10 mouse cellular contexts compared by ENCODE assay signal in genomic region chr4:101244257-101245011, GRCm38 (mm10). TPM values are rescaled to one million over a fixed set of nuclear protein-coding genes. Genes with fewer than 3 reads are reported as not detected.
DNase-seq lines count a peak whose midpoint lies in the region; ATAC-seq and TF ChIP-seq lines count a peak whose summit lies in the region.
"Had no signal": no experiment of that assay in that cellular context is flagged by ENCODE, and none has a peak within 500 bp of the region (broad histone marks: within the 10 kb centered on the region; RNA-seq: fewer than 3 reads in every experiment).

No protein-coding gene starts in this region.

- intact Hi-C loops in heart, adult 2 months (cut with DNase I), result no loop called here

- no peak for TF ChIP-seq CTCF in heart, adult 2 months (IDR thresholded peaks at IDR 0.05)
- TF ChIP-seq CTCF in bone marrow macrophage, adult 2 months (IDR thresholded peaks at IDR 0.05; ENCODE audit: low read depth, low read length), result no peak

- peaks cover 24% of the 10 kb centered on the region for H3K36me3 ChIP-seq in heart, adult 2 months (ENCODE audit: control insufficient read depth, insufficient read depth, low read length)
- peaks cover 23% of the 10 kb centered on the region for H3K36me3 ChIP-seq in megakaryocyte, embryonic 14.5 days (replicated peaks; ENCODE audit: low read length)
- no peaks in the 10 kb centered on the region for H3K36me3 ChIP-seq in neural tube, embryonic 15.5 days
- H3K36me3 ChIP-seq in embryonic facial prominence, embryonic 10.5 days (replicated peaks), result no peaks in the 10 kb centered on the region
- H3K36me3 ChIP-seq: hindbrain, embryonic 13.5 days had no signal

- H3K9ac ChIP-seq in heart, adult 2 months (ENCODE audit: low read depth, low read length), result no peak overlapping the region
- no peak overlapping the region for H3K9ac ChIP-seq in neural tube, embryonic 15.5 days (replicated peaks)
- H3K9ac ChIP-seq: hindbrain, embryonic 13.5 days had no signal

- ATAC-seq in neural tube, embryonic 15.5 days (ENCODE audit: low FRiP score), result no peak

- no peak for TF ChIP-seq EP300 in heart, adult 2 months (IDR thresholded peaks at IDR 0.05; ENCODE audit: insufficient read depth, low read depth, low read length)

- no peaks in the 10 kb centered on the region for H3K9me3 ChIP-seq in megakaryocyte, embryonic 14.5 days
- no peaks in the 10 kb centered on the region for H3K9me3 ChIP-seq in neural tube, embryonic 15.5 days (replicated peaks)
- no peaks in the 10 kb centered on the region for H3K9me3 ChIP-seq in embryonic facial prominence, embryonic 10.5 days
- H3K9me3 ChIP-seq: hindbrain, embryonic 13.5 days had no signal

- peaks cover 19% of the 10 kb centered on the region for H3K79me2 ChIP-seq in heart, adult 2 months (replicated peaks; ENCODE audit: control insufficient read depth, insufficient read depth, low read length)

- no peak for TF ChIP-seq POLR2A in heart, adult 2 months (IDR thresholded peaks at IDR 0.05; ENCODE audit: insufficient read depth, low read depth, low read length)
- TF ChIP-seq POLR2A in bone marrow macrophage, adult 2 months (IDR thresholded peaks at IDR 0.05; ENCODE audit: borderline replicate concordance, low read depth, low read length), result no peak

- H3K4me1 ChIP-seq in heart, adult 2 months (ENCODE audit: control insufficient read depth, insufficient read depth, low read length), result peaks cover 16% of the 10 kb centered on the region
- peaks cover 42% of the 10 kb centered on the region for H3K4me1 ChIP-seq in bone marrow macrophage, adult 2 months (ENCODE audit: control insufficient read depth, insufficient read depth, low read length)
- H3K4me1 ChIP-seq in megakaryocyte, embryonic 14.5 days, result peaks cover 81% of the 10 kb centered on the region
- H3K4me1 ChIP-seq in neural tube, embryonic 15.5 days, result peaks cover 6% of the 10 kb centered on the region
- H3K4me1 ChIP-seq in embryonic facial prominence, embryonic 10.5 days, result peaks cover 2% of the 10 kb centered on the region; the same call in 1 of the 2 replicates

- no peak overlapping the region for H3K4me2 ChIP-seq in neural tube, embryonic 15.5 days
- H3K4me2 ChIP-seq: hindbrain, embryonic 13.5 days had no signal

- H3K4me3 ChIP-seq in heart, adult 2 months, result no peak overlapping the region
- no peak overlapping the region for H3K4me3 ChIP-seq in bone marrow macrophage, adult 2 months (ENCODE audit: insufficient read depth, low read length)
- H3K4me3 ChIP-seq in megakaryocyte, embryonic 14.5 days (replicated peaks), result peak overlapping the region; percentile 69
- H3K4me3 ChIP-seq in neural tube, embryonic 15.5 days (replicated peaks), result no peak overlapping the region
- H3K4me3 ChIP-seq in embryonic facial prominence, embryonic 10.5 days, result no peak overlapping the region
- H3K4me3 ChIP-seq: hindbrain, embryonic 13.5 days had no signal

- no peak for DNase-seq in heart, adult 2 months
- DNase-seq in heart, adult 9 months (ENCODE audit: low spot score in 2 of 2), result no peak
- peak; percentile 45 for DNase-seq in 416B (ENCODE audit: low read depth)
- DNase-seq in embryonic facial prominence, embryonic 10.5 days (ENCODE audit: low spot score), result no peak
- no peak for DNase-seq in embryo, embryonic 11 days
- DNase-seq: kidney, postnatal 4 days had no signal

- H3K27me3 ChIP-seq in heart, adult 2 months (ENCODE audit: control insufficient read depth, insufficient read depth, low read length), result no peaks in the 10 kb centered on the region
- H3K27me3 ChIP-seq in megakaryocyte, embryonic 14.5 days (replicated peaks), result no peaks in the 10 kb centered on the region
- no peaks in the 10 kb centered on the region for H3K27me3 ChIP-seq in neural tube, embryonic 15.5 days (replicated peaks)
- H3K27me3 ChIP-seq in embryonic facial prominence, embryonic 10.5 days (replicated peaks; ENCODE audit: low read depth, poor library complexity, severe bottlenecking), result no peaks in the 10 kb centered on the region
- H3K27me3 ChIP-seq: hindbrain, embryonic 13.5 days had no signal

- 0 out of 2 replicates have a peak overlapping the region, but pooled peaks have one; percentile 15 for H3K27ac ChIP-seq in heart, adult 2 months
- peak overlapping the region; percentile 26 for H3K27ac ChIP-seq in bone marrow macrophage, adult 2 months (ENCODE audit: insufficient read depth, low read depth, low read length)
- H3K27ac ChIP-seq in neural tube, embryonic 15.5 days (replicated peaks), result no peak overlapping the region
- H3K27ac ChIP-seq in embryonic facial prominence, embryonic 10.5 days (replicated peaks), result no peak overlapping the region
- H3K27ac ChIP-seq: hindbrain, embryonic 13.5 days had no signal

- WGBS in heart, adult 2 months, result 60% methylated on average over 6 of the region's 6 CpGs
- 72% methylated on average over 6 of the region's 6 CpGs for WGBS in neural tube, embryonic 15.5 days
- whole genome bisulfite sequencing in embryonic facial prominence, embryonic 10.5 days, result 78% methylated on average over 6 of the region's 6 CpGs

RNA-seq across cellular contexts. Expression of gene Jak1, which starts 20.6 kb away (rescaled TPM):
- 10 to 100 TPM; 86.7 to 95.4 TPM for total RNA-seq in heart, adult 2 months (2021)
- 30.9 and 53.7 TPM in 2 replicates for polyA plus RNA-seq in heart, adult 2 months (2012; rRNA removed)
- polyA plus RNA-seq in bone marrow macrophage, adult 2 months (2012; ENCODE audit: insufficient read depth, insufficient read length, missing spikeins), result 108 and 127 TPM in 2 replicates
- polyA plus RNA-seq in megakaryocyte, embryonic 14.5 days (2012; ENCODE audit: insufficient read depth, low replicate concordance), result 60.1 and 80.6 TPM in 2 replicates
- 85.2 and 95.6 TPM in 2 replicates for polyA plus RNA-seq in neural tube, embryonic 15.5 days (2015; fragmentation: Nextera tagmentation; extraction: Ambion mirVana)
- polyA plus RNA-seq in embryonic facial prominence, embryonic 10.5 days (2016; fragmentation: Nextera tagmentation; extraction: Ambion mirVana), result 47.6 and 49.0 TPM in 2 replicates

Comparison
In these comparisons a context has a peak if more than half of its experiments do, and no peak if none do; other contexts are left out.
1. H3K27ac ChIP-seq: peak in heart, adult 2 months (single experiment) and bone marrow macrophage, adult 2 months (single experiment); none in neural tube, embryonic 15.5 days (single experiment) and embryonic facial prominence, embryonic 10.5 days (single experiment).